Mouse (Mus musculus) neural tube, embryonic 15.5 days (tissue): ENCODE measurements around the gene Arvcf. TPM values are rescaled to one million over a fixed set of nuclear protein-coding genes. Genes with fewer than 3 reads are reported as not detected.

ENCODE experiments used
- ATAC-seq: fragments of 200-750 bp; cut with Nextera tagmentation; 2 replicates; pipeline ENCODE4 v1.8.0; 2017; ENCODE audit warnings: mild to moderate bottlenecking, moderate TSS enrichment, moderate library complexity; ENCODE audit not compliant: low FRiP score
- H3K27ac ChIP-seq: fragments of 300-500 bp; sonication (generic); replicated peaks from 2 replicates; pipeline ENCODE4 v1.5.1; 2015; ENCODE audit warnings: mild to moderate bottlenecking, inconsistent platforms
- H3K27me3 ChIP-seq: fragments of 300-500 bp; sonication (generic); replicated peaks from 2 replicates; pipeline ENCODE4 v1.6.1; 2015; ENCODE audit warnings: inconsistent platforms
- H3K36me3 ChIP-seq: fragments of 300-500 bp; sonication (generic); 2 replicates; pipeline ENCODE4 v1.6.1; 2015; ENCODE audit warnings: inconsistent platforms
- H3K4me1 ChIP-seq: fragments of 300-500 bp; sonication (generic); 2 replicates; pipeline ENCODE4 v1.6.1; 2015; ENCODE audit warnings: inconsistent platforms
- H3K4me2 ChIP-seq: fragments of 300-500 bp; sonication (generic); 2 replicates; pipeline ENCODE4 v1.6.1; 2015; ENCODE audit warnings: inconsistent platforms, mild to moderate bottlenecking, moderate library complexity
- H3K4me3 ChIP-seq: fragments of 300-500 bp; sonication (generic); replicated peaks from 2 replicates; pipeline ENCODE4 v1.5.1; 2015; ENCODE audit warnings: mild to moderate bottlenecking, inconsistent platforms
- H3K9ac ChIP-seq: fragments of 300-500 bp; sonication (generic); replicated peaks from 2 replicates; pipeline ENCODE4 v1.6.1; 2015; ENCODE audit warnings: mild to moderate bottlenecking, inconsistent platforms
- H3K9me3 ChIP-seq: fragments of 300-500 bp; sonication (generic); replicated peaks from 2 replicates; pipeline ENCODE4 v1.6.1; 2016; ENCODE audit warnings: inconsistent platforms
- WGBS: fragments of 180-500 bp; shearing (Covaris S2); methylation state at CpG from one replicate; pipeline ENCODE4 v1.1.7; 2015; ENCODE audit warnings: mixed read lengths; 5-methylcytosine and 5-hydroxymethylcytosine counted together
- polyA plus RNA-seq: library from polyadenylated mRNA; unstranded; fragments of >200 nt; fragmentation: Nextera tagmentation; extraction: Ambion mirVana; gene quantifications from 2 replicates; pipeline ENCODE4 v1.2.1, GENCODE M21; 2015

The Arvcf gene
- 71.2 and 72.5 TPM in 2 replicates for polyA plus RNA-seq

DNA sequence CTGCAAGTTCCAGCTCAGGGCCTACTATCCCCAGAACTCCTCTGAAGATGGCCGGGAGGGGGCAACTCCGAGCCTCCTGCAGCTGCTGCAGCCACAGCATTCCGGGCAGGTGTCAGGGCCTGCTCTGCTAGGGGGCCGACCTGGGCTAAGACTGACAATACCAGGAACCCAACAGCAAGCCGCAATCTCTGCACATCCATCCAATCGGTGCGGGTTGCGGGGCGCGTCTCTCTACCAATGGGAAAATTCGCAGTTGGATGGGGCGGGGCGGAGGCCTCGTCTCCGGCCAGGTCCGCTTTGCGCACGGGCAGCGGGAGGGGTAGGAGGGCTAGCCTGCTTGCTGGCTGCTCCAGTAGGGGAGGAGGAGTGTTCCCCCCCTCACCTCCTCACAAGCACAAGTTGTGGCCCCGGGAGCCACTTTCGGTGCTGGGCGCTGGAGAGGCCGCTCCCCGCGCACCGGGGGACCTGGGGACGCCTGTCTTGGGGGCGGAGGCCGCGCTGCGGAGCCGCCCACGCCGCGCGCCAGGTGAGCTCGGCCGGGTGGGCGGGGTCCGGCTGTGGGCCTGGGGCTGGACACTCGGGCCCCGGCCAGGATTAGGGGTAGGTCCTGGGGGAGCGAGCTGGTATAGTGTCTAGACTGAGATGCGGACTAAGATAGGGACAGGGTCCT is at the start of gene Arvcf, which contains the start of gene Tango2:
Gene Arvcf, plus strand, starts transcription at position 252 of the 670 bp plus-strand sequence.
Gene Tango2, minus strand, starts transcription at position 173 of the 670 bp plus-strand sequence.
- peaks cover 4% of the 10 kb centered on the region; the same call in 1 of the 2 replicates for H3K36me3 ChIP-seq
- H3K4me1 ChIP-seq: peaks cover 66% of the 10 kb centered on the region
- H3K9ac ChIP-seq: peak within 1 kb of the TSS; percentile 93
- H3K27ac ChIP-seq: peak within 1 kb of the TSS; percentile 81
- no peaks in the 10 kb centered on the region for H3K27me3 ChIP-seq
- peak within 1 kb of the TSS; percentile 91 for H3K4me3 ChIP-seq
- under 1% methylated on average over 41 of the region's 44 CpGs for WGBS
- peak; percentile 88 for ATAC-seq
- no peaks in the 10 kb centered on the region for H3K9me3 ChIP-seq
- peak within 1 kb of the TSS; percentile 77 for H3K4me2 ChIP-seq

DNA sequence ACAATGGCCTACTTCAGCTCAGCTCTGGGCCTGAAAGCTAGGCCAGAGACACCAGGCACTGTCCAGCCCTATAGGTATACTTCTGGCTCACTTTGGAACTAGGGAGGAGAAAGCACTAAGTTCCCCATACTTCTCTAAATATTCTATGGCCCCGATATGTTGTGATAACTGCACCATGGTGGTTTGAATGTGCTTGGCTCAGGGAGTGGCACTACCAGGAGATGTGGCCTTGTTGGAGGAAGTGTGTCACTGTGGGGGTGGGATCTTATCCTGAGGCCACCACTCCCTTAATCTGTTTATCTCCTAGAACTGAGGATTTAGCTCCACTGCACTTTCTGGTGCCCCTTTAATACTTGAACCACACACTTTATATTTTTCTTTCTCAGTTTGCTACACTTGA is 39.8 kb upstream of the Arvcf start:
- Histone ChIP-seq H3K27me3 (no peaks in the 10 kb centered on the region), H3K36me3 (peaks cover 63% of the 10 kb centered on the region), H3K4me2 (no peak overlapping the region), H3K4me3 (no peak overlapping the region), H3K4me1 (no peaks in the 10 kb centered on the region), H3K27ac (no peak overlapping the region), H3K9ac (no peak overlapping the region), H3K9me3 (no peaks in the 10 kb centered on the region)
- no peak for ATAC-seq
- WGBS: 97% methylated on average over 1 of the region's 1 CpGs

- Histone ChIP-seq H3K4me2 (no peak overlapping the region), H3K9ac (no peak overlapping the region), H3K9me3 (no peaks in the 10 kb centered on the region), H3K4me1 (no peaks in the 10 kb centered on the region), H3K27me3 (no peaks in the 10 kb centered on the region), H3K36me3 (peaks cover 42% of the 10 kb centered on the region), H3K27ac (no peak overlapping the region), H3K4me3 (no peak overlapping the region)
- WGBS: 90% methylated on average over 3 of the region's 3 CpGs
- no peak for ATAC-seq
Observed at GRCm38 (mm10) chr16:18318992-18319391, 29.0 kb upstream of the Arvcf start.

- 72% methylated on average over 2 of the region's 2 CpGs for WGBS
Observed at GRCm38 (mm10) chr16:18321443-18321842, 26.5 kb upstream of the Arvcf start.

DNA sequence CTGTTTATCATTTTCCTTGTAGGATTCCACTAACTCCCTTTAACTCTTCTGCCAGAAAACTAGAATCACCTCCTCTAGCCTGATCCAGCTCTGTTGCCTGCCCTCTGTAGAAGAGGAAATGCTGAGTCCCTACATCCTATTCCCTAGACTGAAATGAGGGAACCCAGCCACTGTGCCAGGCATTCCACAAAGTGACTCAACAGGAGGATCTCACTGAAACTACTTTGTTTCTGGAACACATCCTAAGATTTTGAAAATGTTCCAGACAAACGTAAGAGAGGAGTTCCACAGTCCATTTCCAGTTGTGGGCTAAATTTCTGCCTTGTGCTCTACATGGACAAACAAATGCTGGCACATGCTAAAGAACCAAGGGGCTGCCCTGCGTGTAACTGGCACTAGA is 24.5 kb upstream of the Arvcf start:
- no peak overlapping the region for H3K9ac ChIP-seq
- WGBS: 93% methylated on average over 2 of the region's 2 CpGs
- H3K36me3 ChIP-seq: peaks cover 30% of the 10 kb centered on the region

More at GRCm38 (mm10) chr16:18321443-18321842, 26.5 kb upstream of the Arvcf start:
- Histone ChIP-seq H3K27ac (no peak overlapping the region), H3K4me1 (no peaks in the 10 kb centered on the region), H3K36me3 (peaks cover 35% of the 10 kb centered on the region), H3K4me2 (no peak overlapping the region), H3K4me3 (no peak overlapping the region), H3K9me3 (no peaks in the 10 kb centered on the region), H3K27me3 (no peaks in the 10 kb centered on the region), H3K9ac (no peak overlapping the region)
- ATAC-seq: no peak

GRCm38 (mm10) chr16:18324031-18324430 is 24.0 kb upstream of the Arvcf start:
- H3K4me2 ChIP-seq: no peak overlapping the region
- no peak overlapping the region for H3K27ac ChIP-seq
- H3K9me3 ChIP-seq: no peaks in the 10 kb centered on the region
- no peak overlapping the region for H3K4me3 ChIP-seq
- peaks cover 30% of the 10 kb centered on the region for H3K36me3 ChIP-seq
- no peaks in the 10 kb centered on the region for H3K4me1 ChIP-seq
- no peaks in the 10 kb centered on the region for H3K27me3 ChIP-seq
- H3K9ac ChIP-seq: no peak overlapping the region
- ATAC-seq: no peak
- 75% methylated on average over 6 of the region's 6 CpGs for WGBS

More for the DNA sequence above, 24.5 kb upstream of the Arvcf start:
- H3K27ac ChIP-seq: no peak overlapping the region
- H3K9me3 ChIP-seq: no peaks in the 10 kb centered on the region
- no peaks in the 10 kb centered on the region for H3K4me1 ChIP-seq
- ATAC-seq: no peak
- H3K4me3 ChIP-seq: no peak overlapping the region
- H3K4me2 ChIP-seq: no peak overlapping the region
- H3K27me3 ChIP-seq: no peaks in the 10 kb centered on the region

- Histone ChIP-seq H3K27me3 (no peaks in the 10 kb centered on the region), H3K9ac (no peak overlapping the region), H3K9me3 (no peaks in the 10 kb centered on the region), H3K4me2 (no peak overlapping the region), H3K36me3 (peaks cover 24% of the 10 kb centered on the region), H3K27ac (no peak overlapping the region), H3K4me1 (no peaks in the 10 kb centered on the region), H3K4me3 (no peak overlapping the region)
- WGBS: 82% methylated on average over 4 of the region's 4 CpGs
- ATAC-seq: no peak
Observed at GRCm38 (mm10) chr16:18325741-18326140, 22.2 kb upstream of the Arvcf start.

DNA sequence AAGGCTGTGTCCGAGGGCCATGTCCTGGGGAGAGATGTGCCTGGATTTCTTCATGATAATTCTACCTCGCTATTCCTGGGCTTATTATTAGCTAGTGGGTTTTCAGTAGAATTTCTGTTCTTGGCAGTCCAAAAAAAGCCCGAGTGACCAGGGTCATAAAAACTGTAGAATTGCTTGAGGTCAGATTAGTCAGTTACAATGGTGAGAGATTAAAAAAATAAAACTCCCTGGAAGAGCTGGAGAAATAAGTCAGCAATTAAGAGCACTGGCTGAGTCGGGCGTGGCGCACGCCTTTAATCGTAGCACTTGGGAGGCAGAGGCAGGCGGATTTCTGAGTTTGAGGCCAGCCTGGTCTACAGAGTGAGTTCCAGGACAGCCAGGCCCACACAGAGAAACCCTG is 20.0 kb upstream of the Arvcf start:
- 92% methylated on average over 9 of the region's 9 CpGs for WGBS
- Histone ChIP-seq H3K4me1 (no peaks in the 10 kb centered on the region), H3K27me3 (no peaks in the 10 kb centered on the region), H3K4me3 (no peak overlapping the region), H3K4me2 (no peak overlapping the region), H3K9ac (no peak overlapping the region), H3K27ac (no peak overlapping the region), H3K9me3 (no peaks in the 10 kb centered on the region), H3K36me3 (peaks cover 10% of the 10 kb centered on the region; the same call in 1 of the 2 replicates)
- no peak for ATAC-seq

DNA sequence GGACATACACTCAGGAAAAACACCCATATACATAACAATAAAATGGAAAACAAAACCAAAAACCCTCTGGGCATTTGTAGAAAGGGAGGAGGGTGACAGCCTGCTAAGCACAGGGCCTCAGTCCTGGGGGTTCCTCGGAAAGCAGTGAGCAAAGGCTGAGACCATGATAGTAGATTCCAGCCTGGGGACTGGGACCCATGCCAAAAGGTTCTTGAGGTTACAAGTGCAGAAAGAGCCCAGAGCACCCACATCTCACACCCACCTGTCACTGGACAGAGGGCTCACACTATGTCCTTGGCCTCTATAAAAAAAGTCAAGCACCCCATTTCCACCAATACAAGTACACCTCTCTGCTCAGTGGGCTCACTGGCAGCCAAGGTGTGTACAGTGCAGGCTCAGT is 19.5 kb upstream of the Arvcf start:
- Histone ChIP-seq H3K36me3 (peaks cover 8% of the 10 kb centered on the region; the same call in 1 of the 2 replicates), H3K4me1 (no peaks in the 10 kb centered on the region), H3K9me3 (no peaks in the 10 kb centered on the region), H3K27ac (no peak overlapping the region), H3K9ac (no peak overlapping the region), H3K4me3 (no peak overlapping the region), H3K4me2 (no peak overlapping the region), H3K27me3 (no peaks in the 10 kb centered on the region)
- ATAC-seq: no peak
- WGBS: 84% methylated on average over 1 of the region's 1 CpGs

- Histone ChIP-seq H3K27me3 (no peaks in the 10 kb centered on the region), H3K4me1 (no peaks in the 10 kb centered on the region), H3K4me3 (no peak overlapping the region), H3K9ac (no peak overlapping the region), H3K36me3 (peaks cover 17% of the 10 kb centered on the region), H3K27ac (no peak overlapping the region), H3K9me3 (no peaks in the 10 kb centered on the region), H3K4me2 (no peak overlapping the region)
- WGBS: 80% methylated on average over 3 of the region's 3 CpGs
- no peak for ATAC-seq
Observed at GRCm38 (mm10) chr16:18333976-18334375, 14.0 kb upstream of the Arvcf start.

GRCm38 (mm10) chr16:18335981-18336380 is 12.0 kb upstream of the Arvcf start:
- Histone ChIP-seq H3K27ac (no peak overlapping the region), H3K4me3 (no peak overlapping the region), H3K4me2 (no peak overlapping the region), H3K9me3 (no peaks in the 10 kb centered on the region), H3K4me1 (peaks cover 9% of the 10 kb centered on the region), H3K27me3 (no peaks in the 10 kb centered on the region), H3K9ac (no peak overlapping the region), H3K36me3 (peaks cover 17% of the 10 kb centered on the region)
- 94% methylated on average over 3 of the region's 3 CpGs for WGBS
- no peak for ATAC-seq

DNA sequence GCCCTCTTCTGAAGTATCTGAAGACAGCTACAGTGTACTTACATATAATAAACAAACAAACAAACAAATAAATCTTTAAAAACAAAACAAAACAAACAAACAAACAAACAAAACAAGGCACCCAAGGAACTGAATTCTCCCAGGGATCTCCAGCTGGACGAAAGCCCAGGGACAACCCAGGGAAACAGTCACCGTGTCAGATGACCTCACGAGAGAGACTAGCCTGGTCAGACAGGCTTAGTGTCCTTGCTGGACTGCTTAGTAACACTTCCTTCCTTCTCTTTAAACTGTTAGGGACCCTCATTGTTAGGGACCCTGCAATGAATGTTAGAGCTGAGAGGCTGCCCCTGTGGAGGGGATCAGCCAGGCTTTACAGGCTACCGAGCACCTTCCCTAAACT is 10.7 kb upstream of the Arvcf start:
- WGBS: 94% methylated on average over 4 of the region's 4 CpGs
- peaks cover 17% of the 10 kb centered on the region for H3K36me3 ChIP-seq
- no peak for ATAC-seq

More for the DNA sequence above, 10.7 kb upstream of the Arvcf start:
- Histone ChIP-seq H3K4me1 (peaks cover 21% of the 10 kb centered on the region), H3K4me2 (no peak overlapping the region), H3K9me3 (no peaks in the 10 kb centered on the region), H3K27me3 (no peaks in the 10 kb centered on the region), H3K9ac (no peak overlapping the region), H3K27ac (no peak overlapping the region), H3K4me3 (no peak overlapping the region)
